In the genomic region with DNA sequence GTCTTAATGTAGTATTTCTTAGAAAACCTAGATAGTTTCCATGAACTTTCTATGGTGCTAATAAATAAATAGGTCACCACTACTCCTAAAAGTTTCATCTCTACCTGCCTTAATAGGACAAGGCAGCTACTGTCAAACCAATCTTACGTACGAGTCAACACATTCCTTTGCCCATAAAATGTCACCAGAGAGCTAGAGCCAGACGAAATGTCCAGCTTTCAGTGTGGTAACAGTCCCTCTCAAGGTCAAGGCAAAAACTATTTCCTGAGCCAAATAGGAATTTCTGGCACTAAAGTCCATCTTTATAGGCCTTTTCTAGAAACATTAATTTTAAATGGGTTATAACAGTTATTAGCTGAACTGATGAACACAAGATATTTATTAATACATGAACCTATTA, we compare ENCODE assay signal across 20 mouse cellular contexts. TPM values are rescaled to one million over a fixed set of nuclear protein-coding genes. Genes with fewer than 3 reads are reported as not detected.
A peak's percentile ranks its signal among the peaks of the same experiment; 100 is the strongest.
DNase-seq lines count a peak whose midpoint lies in the region; ATAC-seq and TF ChIP-seq lines count a peak whose summit lies in the region.
"Had no signal": no experiment of that assay in that cellular context is flagged by ENCODE, and none has a peak within 500 bp of the region (broad histone marks: within the 10 kb centered on the region; RNA-seq: fewer than 3 reads in every experiment).

No protein-coding gene starts in this region.

- intact Hi-C loops in heart, postnatal 10 days (cut with DNase I) = loop anchor here (5.0 to 10.0 kb wide), 4 partner anchors 34 to 1797 kb away; no protein-coding TSS in a partner anchor
- intact Hi-C loops in heart, postnatal 25 days (cut with DNase I) = loop anchor here (5.0 to 10.0 kb wide), 3 partner anchors 174 to 667 kb away; partner anchors contain the start of gene Spaca6

- H3K4me1 ChIP-seq in heart, embryonic 10.5 days = peaks cover 27% of the 10 kb centered on the region
- peaks cover 34% of the 10 kb centered on the region for H3K4me1 ChIP-seq in heart, postnatal 0 days (ENCODE audit: control insufficient read depth, insufficient read depth)
- H3K4me1 ChIP-seq in CH12.LX (ENCODE audit: control insufficient read depth in 1 of 2, insufficient read depth in 2 of 2) = peaks cover 4 to 21% of the 10 kb centered on the region in 2 experiments; a peak in 3 of 4 replicates
- H3K4me1 ChIP-seq in embryonic facial prominence, embryonic 10.5 days = peaks cover 25% of the 10 kb centered on the region

- TF ChIP-seq CTCF in heart, postnatal 0 days (IDR thresholded peaks at IDR 0.05; ENCODE audit: low read depth) = no peak
- no peak for TF ChIP-seq CTCF in CH12.LX (conservative IDR thresholded peaks at IDR 0.05 in 1 of 2, IDR thresholded peaks at IDR 0.05 in 1 of 2; ENCODE audit: low read depth in 2 of 2, low read length in 2 of 2)

- H3K27ac ChIP-seq in heart, embryonic 10.5 days = peak overlapping the region; percentile 2; the same call in 1 of the 2 replicates
- H3K27ac ChIP-seq in heart, postnatal 0 days (ENCODE audit: low read depth) = peak overlapping the region; percentile 76
- no peak overlapping the region for H3K27ac ChIP-seq in CH12.LX (ENCODE audit: insufficient read depth, low read depth)
- H3K27ac ChIP-seq in embryonic facial prominence, embryonic 10.5 days (replicated peaks) = no peak overlapping the region
- H3K27ac ChIP-seq: embryonic facial prominence, embryonic 13.5 days; forebrain, embryonic 13.5 days; hindbrain, embryonic 12.5 days; midbrain, embryonic 10.5 days had no signal

- dilution Hi-C loops in CH12.LX (cut with MboI; ENCODE audit: extremely low pct_ligation_motif_present, extremely low pct_unique_long_range_greater_than_20kb, low sequenced_read_pairs) = no loop called here

- peaks cover 51% of the 10 kb centered on the region for H3K79me2 ChIP-seq in CH12.LX (replicated peaks; ENCODE audit: control insufficient read depth, extremely low read depth, insufficient read depth, poor library complexity, severe bottlenecking)

- TF ChIP-seq POLR2A in CH12.LX (IDR thresholded peaks at IDR 0.05; ENCODE audit: low read depth, low read length) = no peak

- no peaks in the 10 kb centered on the region for H3K36me3 ChIP-seq in heart, embryonic 10.5 days
- no peaks in the 10 kb centered on the region for H3K36me3 ChIP-seq in heart, postnatal 0 days (replicated peaks; ENCODE audit: control insufficient read depth, insufficient read depth, low read length)
- H3K36me3 ChIP-seq in CH12.LX (replicated peaks in 1 of 2; ENCODE audit: control insufficient read depth in 1 of 2, insufficient read depth in 1 of 2, low read length in 1 of 2) = no peaks in the 10 kb centered on the region
- no peaks in the 10 kb centered on the region for H3K36me3 ChIP-seq in embryonic facial prominence, embryonic 10.5 days (replicated peaks)
- H3K36me3 ChIP-seq: embryonic facial prominence, embryonic 13.5 days; hindbrain, embryonic 12.5 days; midbrain, embryonic 10.5 days had no signal

- no peak for TF ChIP-seq EP300 in heart, postnatal 0 days (IDR thresholded peaks at IDR 0.05; ENCODE audit: low read depth)
- TF ChIP-seq EP300 in CH12.LX (IDR thresholded peaks at IDR 0.05; ENCODE audit: low read length) = no peak

- no peak for TF ChIP-seq RAD21 in CH12.LX (IDR thresholded peaks at IDR 0.05; ENCODE audit: low read depth, low read length)

- H3K27me3 ChIP-seq in heart, embryonic 10.5 days (ENCODE audit: insufficient read depth, poor library complexity, severe bottlenecking) = no peaks in the 10 kb centered on the region
- H3K27me3 ChIP-seq in heart, postnatal 0 days (ENCODE audit: control insufficient read depth, insufficient read depth, low read length) = no peaks in the 10 kb centered on the region
- no peaks in the 10 kb centered on the region for H3K27me3 ChIP-seq in CH12.LX (replicated peaks)
- no peaks in the 10 kb centered on the region for H3K27me3 ChIP-seq in embryonic facial prominence, embryonic 10.5 days (replicated peaks; ENCODE audit: low read depth, poor library complexity, severe bottlenecking)
- H3K27me3 ChIP-seq: embryonic facial prominence, embryonic 13.5 days; forebrain, embryonic 13.5 days; hindbrain, embryonic 12.5 days had no signal

- DNase-seq in adrenal gland, postnatal 10 days = peak; percentile 47
- DNase-seq in adrenal gland, adult 8-10 months = no peak
- DNase-seq in heart, embryonic 10.5 days (ENCODE audit: low spot score) = no peak
- DNase-seq in heart, postnatal 10 days = no peak
- DNase-seq in heart, postnatal 0 days (ENCODE audit: low spot score) = peak; percentile 64
- no peak for DNase-seq in heart, postnatal 25 days (ENCODE audit: low spot score)
- DNase-seq in CH12.LX (ENCODE audit: extremely low read depth) = no peak
- DNase-seq in embryonic facial prominence, embryonic 10.5 days (ENCODE audit: low spot score) = no peak
- DNase-seq: cerebellum, adult 11-12 months; cerebellum, postnatal 25 days; kidney, postnatal 4 days; lung, postnatal 10 days; thymus, postnatal 14 days had no signal

- WGBS in heart, embryonic 10.5 days = 43% methylated on average over 3 of the region's 3 CpGs
- 21% methylated on average over 3 of the region's 3 CpGs for WGBS in heart, postnatal 0 days
- WGBS in embryonic facial prominence, embryonic 10.5 days = 75% methylated on average over 3 of the region's 3 CpGs

- no peak overlapping the region for H3K9ac ChIP-seq in heart, postnatal 0 days (replicated peaks; ENCODE audit: low read depth, low read length)
- peak overlapping the region; percentile 63 for H3K9ac ChIP-seq in CH12.LX (ENCODE audit: insufficient read depth, low read depth)
- H3K9ac ChIP-seq: embryonic facial prominence, embryonic 13.5 days; forebrain, embryonic 13.5 days; hindbrain, embryonic 12.5 days had no signal

- peak overlapping the region; percentile 2; the same call in 1 of the 2 replicates for H3K4me3 ChIP-seq in heart, embryonic 10.5 days
- H3K4me3 ChIP-seq in heart, postnatal 0 days (ENCODE audit: low read depth, low read length) = peak overlapping the region; percentile 83; the same call in 1 of the 2 replicates
- peak overlapping the region in 2 of 3 experiments; percentile 93 to 96 for H3K4me3 ChIP-seq in CH12.LX (replicated peaks in 1 of 3; ENCODE audit: low read depth in 2 of 3, low read length in 2 of 3, poor library complexity in 1 of 3)
- no peak overlapping the region for H3K4me3 ChIP-seq in embryonic facial prominence, embryonic 10.5 days
- H3K4me3 ChIP-seq: embryonic facial prominence, embryonic 13.5 days; forebrain, embryonic 13.5 days; hindbrain, embryonic 12.5 days; midbrain, embryonic 10.5 days had no signal

- no peak for ATAC-seq in heart, postnatal 0 days (ENCODE audit: insufficient read depth, low read depth)
- ATAC-seq: CD4-positive, CD25-positive, alpha-beta regulatory T cell, adult 4 months; forebrain, embryonic 13.5 days; intestine, postnatal 0 days; midbrain, embryonic 16.5 days had no signal

- in situ Hi-C loops in CH12.LX (cut with MboI; ENCODE audit: low pct_ligation_motif_present, low pct_unique_long_range_greater_than_20kb, low sequenced_read_pairs) = no loop called here

- H3K9me3 ChIP-seq in heart, embryonic 10.5 days = no peaks in the 10 kb centered on the region
- H3K9me3 ChIP-seq in heart, postnatal 0 days (replicated peaks; ENCODE audit: control insufficient read depth, low read length) = no peaks in the 10 kb centered on the region
- no peaks in the 10 kb centered on the region for H3K9me3 ChIP-seq in CH12.LX (replicated peaks; ENCODE audit: low read length)
- no peaks in the 10 kb centered on the region for H3K9me3 ChIP-seq in embryonic facial prominence, embryonic 10.5 days
- H3K9me3 ChIP-seq: embryonic facial prominence, embryonic 13.5 days; forebrain, embryonic 13.5 days; hindbrain, embryonic 12.5 days; midbrain, embryonic 10.5 days had no signal

- peak overlapping the region; percentile 83 for H3K4me2 ChIP-seq in heart, postnatal 0 days (ENCODE audit: low read depth, low read length)
- peak overlapping the region; percentile 89; the same call in 1 of the 2 replicates for H3K4me2 ChIP-seq in CH12.LX (ENCODE audit: insufficient read depth, low read depth, poor library complexity, severe bottlenecking)
- H3K4me2 ChIP-seq: hindbrain, embryonic 12.5 days had no signal

TF ChIP-seq in CH12.LX, 34 proteins besides CTCF, POLR2A, EP300 and RAD21:
- TF ChIP-seq HCFC1 (IDR thresholded peaks at IDR 0.05; ENCODE audit: low read depth, low read length) = no peak
- TF ChIP-seq PAX5 (IDR thresholded peaks at IDR 0.05; ENCODE audit: low read length) = no peak
- no peak for TF ChIP-seq IRF4 (IDR thresholded peaks at IDR 0.05; ENCODE audit: low read depth, low read length)
- no peak for TF ChIP-seq CHD1 (IDR thresholded peaks at IDR 0.05; ENCODE audit: low read depth, low read length)
- TF ChIP-seq ETS1 (conservative IDR thresholded peaks at IDR 0.05; ENCODE audit: low read depth, low read length) = no peak
- no peak for TF ChIP-seq TCF12 (IDR thresholded peaks at IDR 0.05; ENCODE audit: low read depth, low read length)
- TF ChIP-seq ZC3H11A (IDR thresholded peaks at IDR 0.05; ENCODE audit: low read depth, low read length) = no peak
- TF ChIP-seq USF2 (conservative IDR thresholded peaks at IDR 0.05; ENCODE audit: low read depth, low read length) = no peak
- no peak for TF ChIP-seq SMC3 (IDR thresholded peaks at IDR 0.05; ENCODE audit: low read depth, low read length)
- no peak for TF ChIP-seq E2F4 (IDR thresholded peaks at IDR 0.05; ENCODE audit: insufficient replicate concordance, low read depth, low read length)
- TF ChIP-seq SIN3A (IDR thresholded peaks at IDR 0.05; ENCODE audit: low read length) = no peak
- TF ChIP-seq JUND (conservative IDR thresholded peaks at IDR 0.05; ENCODE audit: low read depth, low read length) = no peak

RNA-seq across cellular contexts. Expression of gene Lnpep, which starts 3.3 kb away (rescaled TPM):
- 100 to 1,000 TPM; 101 to 135 TPM for total RNA-seq in adrenal gland, postnatal 10 days (2021)
- total RNA-seq in adrenal gland, adult 8-10 months (2022) = 100 to 1,000 TPM; 113 to 176 (median 144) TPM
- 8.7 and 11.1 TPM in 2 replicates for polyA plus RNA-seq in heart, embryonic 10.5 days (2016; fragmentation: Nextera tagmentation; extraction: Ambion mirVana)
- 100 to 1,000 TPM; 170 to 171 TPM for total RNA-seq in heart, postnatal 10 days (2021)
- 53.0 and 56.2 TPM in 2 replicates for total RNA-seq in heart, postnatal 0 days (2014; rRNA removed; ENCODE audit: low replicate concordance)
- 10.0 and 10.3 TPM in 2 replicates for polyA plus RNA-seq in heart, postnatal 0 days (2015; fragmentation: Nextera tagmentation; extraction: Ambion mirVana)
- 100 to 1,000 TPM; 147 to 177 TPM for total RNA-seq in heart, postnatal 25 days (2021)
- total RNA-seq in CH12.LX (2012; rRNA removed) (34.6 and 36.5 TPM in 2 replicates), CH12.LX (2014; rRNA removed) (33.6 and 36.6 TPM in 2 replicates)
- 19.1 and 40.8 TPM in 2 replicates for polyA plus RNA-seq in CH12.LX (2012; ENCODE audit: insufficient read length, low read depth)
- polyA plus RNA-seq in embryonic facial prominence, embryonic 10.5 days (2016; fragmentation: Nextera tagmentation; extraction: Ambion mirVana) = 6.3 and 7.7 TPM in 2 replicates

Comparison
In these comparisons a context has a peak if more than half of its experiments do, and no peak if none do; other contexts are left out.
1. DNase-seq: peak in adrenal gland, postnatal 10 days (single experiment) and heart, postnatal 0 days (single experiment); none in adrenal gland, adult 8-10 months (single experiment), heart, embryonic 10.5 days (single experiment), heart, postnatal 10 days (0 of 2), heart, postnatal 25 days (single experiment), CH12.LX (single experiment) and embryonic facial prominence, embryonic 10.5 days (single experiment).
2. H3K27ac ChIP-seq: peak in heart, embryonic 10.5 days (single experiment) and heart, postnatal 0 days (single experiment); none in CH12.LX (single experiment) and embryonic facial prominence, embryonic 10.5 days (single experiment).